Mouse (Mus musculus) bone marrow, adult 2 months (tissue): ENCODE measurements around the gene Lrch1. TPM values are rescaled to one million over a fixed set of nuclear protein-coding genes. Genes with fewer than 3 reads are reported as not detected.

Experiments used
- H3K27ac ChIP-seq: fragments of 200-500 bp; 2 replicates; pipeline ENCODE4 v1.5.1; 2012; ENCODE audit warnings: low read depth, mild to moderate bottlenecking, control low read depth, inconsistent platforms, low read length; ENCODE audit not compliant: control insufficient read depth, poor library complexity, insufficient read depth
- H3K4me1 ChIP-seq: fragments of 200-500 bp; 2 replicates; pipeline ENCODE4 v1.6.1; 2011; ENCODE audit warnings: low read length; ENCODE audit not compliant: control insufficient read depth, insufficient read depth
- H3K4me3 ChIP-seq: fragments of 200-500 bp; replicated peaks from 2 replicates; pipeline ENCODE3; 2011; ENCODE audit warnings: mild to moderate bottlenecking, low read depth, low read length, control low read depth; ENCODE audit not compliant: control insufficient read depth
- CTCF ChIP-seq: fragments of 200-500 bp; IDR thresholded peaks from 2 replicates; pipeline ENCODE4 v1.5.1; 2011; ENCODE audit warnings: low read length, control low read depth; ENCODE audit not compliant: control insufficient read depth, insufficient read depth
- POLR2A ChIP-seq: fragments of 200-500 bp; IDR thresholded peaks from 2 replicates; pipeline ENCODE4 v1.6.1; 2011; ENCODE audit warnings: low read depth, mild to moderate bottlenecking, control low read depth, low read length, borderline replicate concordance; ENCODE audit not compliant: control insufficient read depth
- WGBS: fragments of 180-500 bp; shearing (Covaris S2); methylation state at CpG from one replicate; pipeline ENCODE4 v1.1.7; 2018; 5-methylcytosine and 5-hydroxymethylcytosine counted together
- polyA plus RNA-seq: library from polyadenylated mRNA; stranded (reverse); fragments of >200 nt; gene quantifications from 2 replicates; pipeline ENCODE4 v1.2.4, GENCODE M21; 2011; ENCODE audit warnings: low replicate concordance; ENCODE audit not compliant: missing spikeins, insufficient read depth, insufficient read length

The Lrch1 gene
- polyA plus RNA-seq, 1 experiment = 9.2 TPM

- TF ChIP-seq POLR2A = no peak
- no peak for TF ChIP-seq CTCF
- H3K4me1 ChIP-seq = peaks cover 6% of the 10 kb centered on the region
- 69% methylated on average over 9 of the region's 9 CpGs for WGBS
These were observed 32.7 kb downstream of the Lrch1 start for GRCm38 (mm10) chr14:74915025-74915424.

GRCm38 (mm10) chr14:74913381-74914230 lies 34.1 kb downstream of the Lrch1 start:
- WGBS = 52% methylated on average over 20 of the region's 20 CpGs
- H3K4me3 ChIP-seq = no peak overlapping the region
- no peak for TF ChIP-seq CTCF
- no peak for TF ChIP-seq POLR2A
- H3K4me1 ChIP-seq = peaks cover 7% of the 10 kb centered on the region
- H3K27ac ChIP-seq = peak overlapping the region; percentile 21; the same call in 1 of the 2 replicates

More at GRCm38 (mm10) chr14:74915025-74915424, 32.7 kb downstream of the Lrch1 start:
- Histone ChIP-seq H3K27ac (no peak overlapping the region), H3K4me3 (no peak overlapping the region)

- WGBS = 66% methylated on average over 5 of the region's 5 CpGs
- TF ChIP-seq POLR2A (no peak), CTCF (no peak)
- Histone ChIP-seq H3K4me1 (peaks cover 10% of the 10 kb centered on the region), H3K4me3 (no peak overlapping the region), H3K27ac (no peak overlapping the region)
These were observed 37.3 kb downstream of the Lrch1 start for GRCm38 (mm10) chr14:74910363-74910762.

- Histone ChIP-seq H3K27ac (peak overlapping the region; percentile 26), H3K4me1 (peaks cover 15% of the 10 kb centered on the region), H3K4me3 (no peak overlapping the region)
- TF ChIP-seq POLR2A (no peak), CTCF (no peak)
- WGBS = 41% methylated on average over 8 of the region's 8 CpGs
These were observed 38.7 kb downstream of the Lrch1 start for GRCm38 (mm10) chr14:74909021-74909420.

GRCm38 (mm10) chr14:74908250-74908649 lies 39.4 kb downstream of the Lrch1 start:
- WGBS = 9% methylated on average over 6 of the region's 6 CpGs
- Histone ChIP-seq H3K4me3 (no peak overlapping the region), H3K27ac (no peak overlapping the region)

GRCm38 (mm10) chr14:74907706-74908105 lies 40.0 kb downstream of the Lrch1 start:
- Histone ChIP-seq H3K4me1 (peaks cover 17% of the 10 kb centered on the region), H3K4me3 (no peak overlapping the region), H3K27ac (no peak overlapping the region)
- WGBS = 87% methylated on average over 8 of the region's 8 CpGs
- TF ChIP-seq POLR2A (no peak), CTCF (no peak)

More at GRCm38 (mm10) chr14:74908250-74908649, 39.4 kb downstream of the Lrch1 start:
- TF ChIP-seq CTCF = no peak
- no peak for TF ChIP-seq POLR2A
- H3K4me1 ChIP-seq = peaks cover 17% of the 10 kb centered on the region

- Histone ChIP-seq H3K4me3 (no peak overlapping the region), H3K4me1 (peaks cover 17% of the 10 kb centered on the region), H3K27ac (no peak overlapping the region; the same call in 1 of the 2 replicates)
- WGBS = 16% methylated on average over 3 of the region's 3 CpGs
- TF ChIP-seq CTCF = no peak
- TF ChIP-seq POLR2A = no peak
These were observed 41.7 kb downstream of the Lrch1 start for GRCm38 (mm10) chr14:74905990-74906389.

GRCm38 (mm10) chr14:74904442-74904841 lies 43.2 kb downstream of the Lrch1 start:
- TF ChIP-seq POLR2A (no peak), CTCF (no peak)
- peaks cover 16% of the 10 kb centered on the region for H3K4me1 ChIP-seq
- no peak overlapping the region for H3K27ac ChIP-seq
- no peak overlapping the region for H3K4me3 ChIP-seq
- WGBS = 53% methylated on average over 5 of the region's 5 CpGs
